Mouse (Mus musculus) hindbrain, postnatal 0 days (tissue): ENCODE results near the gene Smbd1. TPM values are rescaled to one million over a fixed set of nuclear protein-coding genes. Genes with fewer than 3 reads are reported as not detected.

ENCODE experiments used
- ATAC-seq: fragments of 200-750 bp; cut with Nextera tagmentation; 2 replicates; pipeline ENCODE4 v1.8.0; 2017; ENCODE audit warnings: mild to moderate bottlenecking, moderate TSS enrichment, moderate library complexity
- DNase-seq: peaks from one replicate; pipeline ENCODE4 v3.0.0-alpha.2; 2015; ENCODE audit warnings: low spot score
- H3K27ac ChIP-seq: fragments of 300-500 bp; sonication (generic); 2 replicates; pipeline ENCODE4 v1.5.1; 2014; ENCODE audit warnings: mild to moderate bottlenecking
- H3K27me3 ChIP-seq: fragments of 300-500 bp; sonication (generic); 2 replicates; pipeline ENCODE4 v1.6.1; 2014; ENCODE audit warnings: low read length, mixed read lengths; ENCODE audit not compliant: insufficient read depth
- H3K36me3 ChIP-seq: fragments of 300-500 bp; sonication (generic); 2 replicates; pipeline ENCODE4 v1.6.1; 2014; ENCODE audit warnings: low read length, mixed read lengths; ENCODE audit not compliant: insufficient read depth
- H3K4me1 ChIP-seq: fragments of 300-500 bp; sonication (generic); 2 replicates; pipeline ENCODE4 v1.6.1; 2014; ENCODE audit warnings: antibody characterized with exemption, low read length, mixed read lengths; ENCODE audit not compliant: insufficient read depth
- H3K4me2 ChIP-seq: fragments of 300-500 bp; sonication (generic); 2 replicates; pipeline ENCODE4 v1.6.1; 2014; ENCODE audit warnings: low read depth, mild to moderate bottlenecking, low read length, moderate library complexity, mixed read lengths
- H3K4me3 ChIP-seq: fragments of 300-500 bp; sonication (generic); 2 replicates; pipeline ENCODE4 v1.5.1; 2014; ENCODE audit warnings: low read length
- H3K9ac ChIP-seq: fragments of 300-500 bp; sonication (generic); replicated peaks from 2 replicates; pipeline ENCODE4 v1.6.1; 2014; ENCODE audit warnings: mild to moderate bottlenecking, low read length, moderate library complexity, mixed read lengths
- H3K9me3 ChIP-seq: fragments of 300-500 bp; sonication (generic); 2 replicates; pipeline ENCODE4 v1.6.1; 2016; ENCODE audit warnings: low read length, mixed read lengths
- CTCF ChIP-seq: IDR thresholded peaks from 2 replicates; pipeline ENCODE4 v1.5.1; 2016; ENCODE audit warnings: antibody characterized with exemption, control low read depth, low read depth
- WGBS: fragments of 180-500 bp; shearing (Covaris S2); extraction: QIAGEN DNeasy Blood & Tissue Kit; methylation state at CpG from one replicate; pipeline ENCODE4 v1.1.7; 2014; 5-methylcytosine and 5-hydroxymethylcytosine counted together
- polyA plus RNA-seq: library from polyadenylated mRNA; unstranded; fragments of >200 nt; fragmentation: Nextera tagmentation; extraction: Ambion mirVana; gene quantifications from 2 replicates; pipeline ENCODE4 v1.2.1, GENCODE M21; 2015
- total RNA-seq: library from RNA; depleted of rRNA; stranded (reverse); fragments of >200 nt; gene quantifications from 2 replicates; pipeline ENCODE4 v1.2.3, GENCODE M21; 2014; rRNA removed

Gene Smbd1
- not detected in 2 replicates for total RNA-seq
- not detected in 2 replicates for polyA plus RNA-seq

DNA sequence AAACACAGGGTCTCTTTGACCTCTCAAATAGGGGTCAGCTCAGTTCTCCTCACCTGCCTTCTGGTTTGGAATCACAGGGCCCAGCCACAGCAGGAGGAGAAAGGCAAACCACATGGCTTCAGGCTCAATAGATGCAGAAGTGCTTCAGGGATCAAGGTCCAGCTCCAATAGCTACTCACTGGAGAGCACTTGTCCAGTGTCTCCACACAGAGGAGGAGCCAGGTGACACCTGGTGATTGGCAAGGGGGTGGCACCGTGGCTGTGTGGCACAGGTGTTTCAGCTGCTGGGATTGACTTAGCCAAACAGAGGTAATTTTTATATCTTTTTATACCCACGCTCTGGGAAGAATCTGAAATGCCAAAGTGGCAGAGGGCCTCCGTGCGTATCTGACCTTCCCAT is at the start of gene Smbd1:
Gene Smbd1 (minus strand): TSS at position 157 of the 400 bp plus-strand sequence.
- H3K9me3 ChIP-seq, result no peaks in the 10 kb centered on the region
- ATAC-seq (no peak), DNase-seq (no peak)
- H3K4me3 ChIP-seq, result no peak within 1 kb of the TSS
- H3K4me2 ChIP-seq, result no peak within 1 kb of the TSS
- WGBS, result 86% methylated on average over 4 of the region's 4 CpGs
- H3K9ac ChIP-seq, result no peak within 1 kb of the TSS
- H3K36me3 ChIP-seq, result no peaks in the 10 kb centered on the region
- H3K27ac ChIP-seq, result no peak within 1 kb of the TSS
- TF ChIP-seq CTCF, result no peak
- H3K27me3 ChIP-seq, result no peaks in the 10 kb centered on the region
- H3K4me1 ChIP-seq, result 0 out of 2 replicates have a peak, but pooled peaks cover 3% of the 10 kb centered on the region

DNA sequence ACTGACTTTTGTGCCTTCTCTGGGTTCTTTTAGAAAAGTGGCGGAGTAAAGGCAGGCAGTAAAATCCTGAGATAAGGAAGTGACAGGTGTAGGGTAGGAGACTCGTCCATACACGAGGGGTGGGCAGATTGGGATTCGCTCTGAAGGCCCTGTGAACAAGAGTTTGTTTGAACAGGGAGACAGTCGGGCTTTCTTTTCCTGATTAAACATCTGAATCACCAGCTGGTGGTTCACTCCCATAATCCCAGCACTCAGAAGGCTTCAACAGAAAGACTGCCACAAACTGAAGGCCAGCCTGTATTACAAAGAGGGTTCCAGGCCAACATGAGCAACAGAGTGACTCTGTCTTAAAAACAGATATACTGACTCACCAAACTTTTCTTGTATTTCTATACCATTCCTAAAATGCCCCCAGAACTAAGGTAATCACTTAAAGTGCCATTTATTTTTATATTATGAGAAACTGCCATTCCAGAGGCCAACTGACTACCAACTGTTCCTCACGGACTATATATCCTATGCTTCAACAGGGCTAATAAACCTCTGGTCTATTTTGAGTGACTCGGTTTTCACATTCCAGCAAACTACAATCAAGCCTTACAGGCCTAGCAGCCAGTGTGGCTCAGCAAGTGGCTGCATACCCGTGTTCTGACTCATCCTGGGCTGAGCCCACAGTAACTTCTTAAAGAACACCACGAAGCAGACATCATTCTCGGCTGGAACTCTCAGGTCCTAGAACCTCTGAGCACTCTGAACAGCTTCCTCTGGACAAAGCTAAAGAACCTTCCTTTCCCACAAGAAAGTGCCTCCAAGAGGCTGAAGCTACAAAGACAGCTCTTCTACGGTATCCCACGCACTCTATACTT is 48.7 kb upstream of the Smbd1 start:
- Histone ChIP-seq H3K9ac (no peak overlapping the region), H3K4me2 (no peak overlapping the region), H3K9me3 (no peaks in the 10 kb centered on the region), H3K4me1 (no peaks in the 10 kb centered on the region), H3K27ac (0 out of 2 replicates have a peak overlapping the region, but pooled peaks have one; percentile 11), H3K4me3 (no peak overlapping the region), H3K36me3 (no peaks in the 10 kb centered on the region; the same call in 1 of the 2 replicates), H3K27me3 (no peaks in the 10 kb centered on the region)
- TF ChIP-seq CTCF, result no peak
- DNase-seq (no peak), ATAC-seq (no peak)
- WGBS, result 74% methylated on average over 12 of the region's 12 CpGs

DNA sequence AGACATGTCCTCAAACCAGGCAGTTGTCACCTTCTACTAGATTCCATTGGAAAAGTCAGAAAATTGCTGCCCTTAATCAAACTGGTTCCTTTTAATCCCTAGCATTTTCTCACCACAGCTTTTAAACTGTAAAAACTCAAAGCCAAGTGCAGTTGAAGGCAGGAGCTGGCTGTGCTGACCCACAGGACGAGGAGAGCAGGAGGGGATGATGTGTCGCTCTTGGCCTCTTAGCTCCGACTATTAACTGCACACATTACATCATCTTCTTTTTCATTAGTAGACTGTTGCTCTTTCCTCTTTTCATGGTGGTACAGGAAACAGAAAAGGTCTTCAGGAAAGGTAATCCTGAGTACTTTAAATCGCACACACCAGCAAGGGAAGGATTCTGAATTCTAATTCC is 48.1 kb upstream of the Smbd1 start:
- no peak overlapping the region for H3K4me3 ChIP-seq
- H3K4me2 ChIP-seq, result no peak overlapping the region
- H3K27ac ChIP-seq, result 0 out of 2 replicates have a peak overlapping the region, but pooled peaks have one; percentile 11
- ATAC-seq (no peak), DNase-seq (no peak)
- H3K4me1 ChIP-seq, result no peaks in the 10 kb centered on the region
- H3K36me3 ChIP-seq, result no peaks in the 10 kb centered on the region; the same call in 1 of the 2 replicates
- 72% methylated on average over 4 of the region's 4 CpGs for WGBS
- no peak overlapping the region for H3K9ac ChIP-seq
- no peaks in the 10 kb centered on the region for H3K27me3 ChIP-seq
- no peaks in the 10 kb centered on the region for H3K9me3 ChIP-seq
- no peak for TF ChIP-seq CTCF

DNA sequence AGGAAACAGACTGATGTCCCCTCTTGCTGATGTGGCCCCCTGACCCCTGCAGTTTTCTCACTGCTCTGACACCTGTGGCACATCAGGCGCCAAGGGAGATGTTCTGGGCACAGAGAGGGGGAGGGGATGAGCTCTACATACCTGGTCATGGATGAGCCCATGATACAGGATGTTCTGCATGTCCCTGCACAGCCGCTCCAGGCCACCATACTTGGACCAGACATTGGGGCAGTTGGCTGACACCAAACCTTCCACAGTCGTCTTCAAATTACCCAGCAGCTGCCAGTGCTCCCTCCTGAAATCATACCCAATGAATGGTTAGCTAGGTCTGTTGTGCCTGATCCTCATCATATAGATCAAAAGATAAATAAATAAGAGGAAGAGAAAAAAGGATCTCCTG is 46.5 kb upstream of the Smbd1 start:
- WGBS, result 90% methylated on average over 3 of the region's 3 CpGs
- no peak for TF ChIP-seq CTCF
- Histone ChIP-seq H3K27me3 (no peaks in the 10 kb centered on the region), H3K9ac (no peak overlapping the region), H3K4me1 (no peaks in the 10 kb centered on the region), H3K36me3 (no peaks in the 10 kb centered on the region; the same call in 1 of the 2 replicates), H3K27ac (no peak overlapping the region), H3K4me2 (no peak overlapping the region), H3K4me3 (no peak overlapping the region), H3K9me3 (no peaks in the 10 kb centered on the region)
- DNase-seq (no peak), ATAC-seq (no peak)

DNA sequence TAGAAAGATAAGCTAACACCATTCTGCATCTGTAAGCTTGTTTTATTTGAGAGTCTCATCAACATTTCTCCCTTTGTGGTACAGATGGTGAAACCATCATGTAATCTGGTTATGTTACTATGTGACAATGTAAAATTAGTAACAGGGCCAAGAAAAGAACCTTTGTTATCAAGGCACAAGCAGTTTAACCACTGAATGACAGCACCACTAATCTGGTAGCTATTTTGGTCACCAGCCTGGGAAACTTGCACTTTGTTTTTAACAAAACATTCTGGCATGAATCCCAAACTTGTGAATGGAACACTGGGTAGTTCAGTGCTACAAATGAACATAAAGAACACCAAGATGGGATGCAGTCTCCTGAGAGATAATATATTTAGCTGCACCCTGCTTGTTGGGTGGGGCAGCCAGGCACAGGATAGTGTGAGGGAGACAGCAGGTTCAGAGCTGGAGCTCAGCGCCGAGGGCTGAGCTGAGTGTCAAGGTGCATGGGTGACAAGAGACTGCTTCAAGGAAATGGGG is 43.8 kb upstream of the Smbd1 start:
- H3K36me3 ChIP-seq, result peaks cover 5% of the 10 kb centered on the region; the same call in 1 of the 2 replicates
- H3K4me1 ChIP-seq, result no peaks in the 10 kb centered on the region
- H3K27ac ChIP-seq, result no peak overlapping the region
- WGBS, result 54% methylated on average over 2 of the region's 2 CpGs
- H3K9me3 ChIP-seq, result no peaks in the 10 kb centered on the region
- H3K4me2 ChIP-seq, result no peak overlapping the region
- H3K9ac ChIP-seq, result no peak overlapping the region
- no peak for TF ChIP-seq CTCF
- no peak for ATAC-seq
- DNase-seq, result peak; percentile 37
- no peak overlapping the region for H3K4me3 ChIP-seq
- no peaks in the 10 kb centered on the region for H3K27me3 ChIP-seq

DNA sequence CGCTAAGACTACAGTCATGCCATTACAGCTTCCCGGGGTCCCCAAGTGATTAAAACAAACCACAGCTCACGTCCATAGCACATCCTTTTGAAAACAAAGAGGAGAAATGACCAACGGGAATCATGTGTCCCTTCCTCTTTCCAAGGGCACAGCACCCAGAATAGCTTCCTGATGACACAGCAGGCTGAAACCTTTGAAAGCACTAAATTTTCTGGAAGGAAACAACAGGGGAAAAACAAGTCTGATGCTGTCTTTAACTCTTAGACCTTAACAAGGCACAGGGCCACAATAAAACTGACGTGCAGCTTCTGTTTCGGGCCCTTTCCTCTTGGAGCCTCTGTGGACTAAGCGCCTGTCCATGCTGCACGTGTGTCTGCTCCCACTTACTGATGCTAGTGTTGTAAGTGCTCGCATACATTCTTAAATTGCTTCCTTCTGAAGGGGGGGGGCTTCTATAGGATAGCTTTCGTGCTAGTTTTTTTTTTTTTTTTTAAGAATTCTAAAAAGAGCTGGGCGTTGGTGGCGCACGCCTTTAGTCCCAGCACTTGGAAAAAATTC is 43.3 kb upstream of the Smbd1 start:
- no peak overlapping the region for H3K27ac ChIP-seq
- 77% methylated on average over 13 of the region's 13 CpGs for WGBS

More for the DNA sequence above, 43.3 kb upstream of the Smbd1 start:
- TF ChIP-seq CTCF, result no peak
- no peaks in the 10 kb centered on the region for H3K4me1 ChIP-seq
- no peak overlapping the region for H3K9ac ChIP-seq
- H3K9me3 ChIP-seq, result no peaks in the 10 kb centered on the region
- no peak overlapping the region for H3K4me3 ChIP-seq
- no peak for DNase-seq
- H3K27me3 ChIP-seq, result no peaks in the 10 kb centered on the region
- H3K36me3 ChIP-seq, result peaks cover 11% of the 10 kb centered on the region; the same call in 1 of the 2 replicates
- H3K4me2 ChIP-seq, result no peak overlapping the region
- ATAC-seq, result no peak
